Mouse (Mus musculus) spleen, adult 12 weeks (tissue): Measurements from ENCODE around the gene Gm10638.

Experiments
- DNase-seq: peaks from one replicate; pipeline ENCODE4 v3.0.0; 2022; ENCODE audit warnings: low spot score

Gene Gm10638

GRCm38 (mm10) chr8:86740899-86741298 is 4.6 kb upstream of the Gm10638 start:
- DNase-seq: no peak

- DNase-seq: no peak
Measured at GRCm38 (mm10) chr8:86741627-86742026, 3.9 kb upstream of the Gm10638 start.

- DNase-seq: no peak
Measured at GRCm38 (mm10) chr8:86742605-86743345, 2.7 kb upstream of the Gm10638 start.

GRCm38 (mm10) chr8:86744313-86745220 is 932 bp upstream of the Gm10638 start:
- DNase-seq: no peak

GRCm38 (mm10) chr8:86745935-86746441 is 489 bp downstream of the Gm10638 start:
- peak; percentile 97 for DNase-seq

GRCm38 (mm10) chr8:86746511-86746910 is 1.0 kb downstream of the Gm10638 start:
- DNase-seq: peak; percentile 18

- DNase-seq: no peak
Measured at GRCm38 (mm10) chr8:86749842-86750241, 4.3 kb downstream of the Gm10638 start.

GRCm38 (mm10) chr8:86756948-86757733 is 11.6 kb downstream of the Gm10638 start:
- no peak for DNase-seq

GRCm38 (mm10) chr8:86758651-86759050 is 13.2 kb downstream of the Gm10638 start:
- no peak for DNase-seq

GRCm38 (mm10) chr8:86759090-86759491 is 13.6 kb downstream of the Gm10638 start:
- DNase-seq: no peak

- no peak for DNase-seq
Measured at GRCm38 (mm10) chr8:86760746-86761145, 15.2 kb downstream of the Gm10638 start.

- no peak for DNase-seq
Measured at GRCm38 (mm10) chr8:86762806-86763205, 17.3 kb downstream of the Gm10638 start.

- peak; percentile 30 for DNase-seq
Measured at GRCm38 (mm10) chr8:86765155-86765554, 19.7 kb downstream of the Gm10638 start.

GRCm38 (mm10) chr8:86765669-86766068 is 20.2 kb downstream of the Gm10638 start:
- DNase-seq: no peak

GRCm38 (mm10) chr8:86766548-86767211 is 21.2 kb downstream of the Gm10638 start:
- DNase-seq: no peak

GRCm38 (mm10) chr8:86768499-86768898 is 23.0 kb downstream of the Gm10638 start:
- DNase-seq: no peak

- DNase-seq: no peak
Measured at GRCm38 (mm10) chr8:86769945-86770715, 24.6 kb downstream of the Gm10638 start.

- DNase-seq: no peak
Measured at GRCm38 (mm10) chr8:86779207-86779606, 33.7 kb downstream of the Gm10638 start.

- DNase-seq: no peak
Measured at GRCm38 (mm10) chr8:86781094-86781493, 35.6 kb downstream of the Gm10638 start.

GRCm38 (mm10) chr8:86786498-86786897 is 41.0 kb downstream of the Gm10638 start:
- no peak for DNase-seq
